Mouse (Mus musculus) heart, postnatal 0 days (tissue): ENCODE data around the gene Mad1l1. TPM values are rescaled to one million over a fixed set of nuclear protein-coding genes. Genes with fewer than 3 reads are reported as not detected.
A peak's percentile ranks its signal among the peaks of the same experiment; 100 is the strongest.

Experiments used
- ATAC-seq: fragments of 200-750 bp; cut with Nextera tagmentation; 2 replicates; pipeline ENCODE4 v1.8.0; 2017; ENCODE audit warnings: low read depth, moderate number of reproducible peaks, moderate library complexity; ENCODE audit not compliant: insufficient read depth
- DNase-seq: peaks from one replicate; pipeline ENCODE4 v3.0.0-alpha.2; 2016; ENCODE audit warnings: low spot score
- H3K27ac ChIP-seq: fragments of 300-500 bp; sonication (generic); 2 replicates; pipeline ENCODE4 v1.5.1; 2014; ENCODE audit warnings: low read depth, mild to moderate bottlenecking
- H3K27me3 ChIP-seq: fragments of 300-500 bp; sonication (generic); 2 replicates; pipeline ENCODE4 v1.6.1; 2014; ENCODE audit warnings: low read length, mixed read lengths; ENCODE audit not compliant: control insufficient read depth, insufficient read depth
- H3K36me3 ChIP-seq: fragments of 300-500 bp; sonication (generic); replicated peaks from 2 replicates; pipeline ENCODE4 v1.6.1; 2014; ENCODE audit warnings: low read length, mixed read lengths; ENCODE audit not compliant: control insufficient read depth, insufficient read depth
- H3K4me1 ChIP-seq: fragments of 300-500 bp; sonication (generic); 2 replicates; pipeline ENCODE4 v1.6.1; 2014; ENCODE audit warnings: antibody characterized with exemption; ENCODE audit not compliant: control insufficient read depth, insufficient read depth
- H3K4me2 ChIP-seq: fragments of 300-500 bp; sonication (generic); 2 replicates; pipeline ENCODE4 v1.6.1; 2014; ENCODE audit warnings: low read depth, mild to moderate bottlenecking, low read length, moderate library complexity
- H3K4me3 ChIP-seq: fragments of 300-500 bp; sonication (generic); 2 replicates; pipeline ENCODE4 v1.5.1; 2014; ENCODE audit warnings: low read depth, low read length
- H3K9ac ChIP-seq: fragments of 300-500 bp; sonication (generic); replicated peaks from 2 replicates; pipeline ENCODE4 v1.6.1; 2014; ENCODE audit warnings: low read depth, low read length, mixed read lengths
- H3K9me3 ChIP-seq: fragments of 300-500 bp; sonication (generic); replicated peaks from 2 replicates; pipeline ENCODE4 v1.6.1; 2016; ENCODE audit warnings: low read length; ENCODE audit not compliant: control insufficient read depth
- CTCF ChIP-seq: IDR thresholded peaks from 2 replicates; pipeline ENCODE4 v1.5.1; 2016; ENCODE audit warnings: antibody characterized with exemption, control low read depth, low read depth
- EP300 ChIP-seq: IDR thresholded peaks from 2 replicates; pipeline ENCODE4 v1.6.1; 2016; ENCODE audit warnings: antibody characterized with exemption, low read depth
- WGBS: fragments of 180-500 bp; shearing (Covaris S2); extraction: QIAGEN DNeasy Blood & Tissue Kit; methylation state at CpG from one replicate; pipeline ENCODE4 v1.1.7; 2014; 5-methylcytosine and 5-hydroxymethylcytosine counted together
- polyA plus RNA-seq: library from polyadenylated mRNA; unstranded; fragments of >200 nt; fragmentation: Nextera tagmentation; extraction: Ambion mirVana; gene quantifications from 2 replicates; pipeline ENCODE4 v1.2.1, GENCODE M21; 2015
- total RNA-seq: library from RNA; depleted of rRNA; stranded (reverse); fragments of >200 nt; gene quantifications from 2 replicates; pipeline ENCODE4 v1.2.3, GENCODE M21; 2014; ENCODE audit warnings: low replicate concordance

Gene Mad1l1
- total and polyA plus RNA-seq, 2 experiments from 2014 or later, result 15.1 to 20.6 TPM

GRCm38 (mm10) chr5:140061296-140061879 is 260.0 kb downstream of the Mad1l1 start:
- DNase-seq (no peak), ATAC-seq (no peak)
- no peaks in the 10 kb centered on the region for H3K9me3 ChIP-seq
- no peak overlapping the region for H3K4me2 ChIP-seq
- no peak for TF ChIP-seq CTCF
- no peak for TF ChIP-seq EP300
- H3K27me3 ChIP-seq, result no peaks in the 10 kb centered on the region
- no peak overlapping the region for H3K4me3 ChIP-seq
- H3K4me1 ChIP-seq, result no peaks in the 10 kb centered on the region
- peaks cover 8% of the 10 kb centered on the region; the same call in 1 of the 2 replicates for H3K36me3 ChIP-seq
- WGBS, result 50% methylated on average over 6 of the region's 6 CpGs
- H3K27ac ChIP-seq, result no peak overlapping the region
- H3K9ac ChIP-seq, result no peak overlapping the region

- Histone ChIP-seq H3K9ac (no peak overlapping the region), H3K36me3 (no peaks in the 10 kb centered on the region), H3K27me3 (peaks cover 5% of the 10 kb centered on the region; the same call in 1 of the 2 replicates), H3K9me3 (no peaks in the 10 kb centered on the region), H3K27ac (no peak overlapping the region), H3K4me2 (no peak overlapping the region), H3K4me3 (no peak overlapping the region), H3K4me1 (no peaks in the 10 kb centered on the region)
- DNase-seq (no peak), ATAC-seq (no peak)
- 65% methylated on average over 3 of the region's 3 CpGs for WGBS
- TF ChIP-seq CTCF (no peak), EP300 (no peak)
These were observed 265.1 kb downstream of the Mad1l1 start for GRCm38 (mm10) chr5:140056291-140056690.

- ATAC-seq (no peak), DNase-seq (no peak)
- Histone ChIP-seq H3K27ac (no peak overlapping the region), H3K4me2 (no peak overlapping the region), H3K4me1 (no peaks in the 10 kb centered on the region), H3K36me3 (no peaks in the 10 kb centered on the region), H3K9me3 (no peaks in the 10 kb centered on the region), H3K27me3 (peaks cover 5% of the 10 kb centered on the region; the same call in 1 of the 2 replicates), H3K4me3 (no peak overlapping the region), H3K9ac (no peak overlapping the region)
- no peak for TF ChIP-seq EP300
- TF ChIP-seq CTCF, result no peak
- 72% methylated on average over 3 of the region's 3 CpGs for WGBS
These were observed 265.9 kb downstream of the Mad1l1 start for GRCm38 (mm10) chr5:140055431-140055830.

- peak; percentile 22 for DNase-seq
- no peak for TF ChIP-seq CTCF
- no peak for TF ChIP-seq EP300
- no peak for ATAC-seq
- H3K9me3 ChIP-seq, result no peaks in the 10 kb centered on the region
- H3K27me3 ChIP-seq, result peaks cover 10% of the 10 kb centered on the region; the same call in 1 of the 2 replicates
- H3K4me3 ChIP-seq, result no peak overlapping the region
- no peak overlapping the region for H3K27ac ChIP-seq
- no peak overlapping the region for H3K9ac ChIP-seq
- H3K36me3 ChIP-seq, result no peaks in the 10 kb centered on the region
- WGBS, result 40% methylated on average over 3 of the region's 3 CpGs
- H3K4me2 ChIP-seq, result no peak overlapping the region
- H3K4me1 ChIP-seq, result no peaks in the 10 kb centered on the region
These were observed 267.7 kb downstream of the Mad1l1 start for GRCm38 (mm10) chr5:140053626-140054025.

GRCm38 (mm10) chr5:140052405-140052804 is 268.9 kb downstream of the Mad1l1 start:
- no peak for ATAC-seq

GRCm38 (mm10) chr5:140045453-140045852 is 275.9 kb downstream of the Mad1l1 start:
- no peak overlapping the region for H3K4me2 ChIP-seq
- H3K27me3 ChIP-seq, result peaks cover 19% of the 10 kb centered on the region; the same call in 1 of the 2 replicates
- DNase-seq (no peak), ATAC-seq (no peak)
- no peak for TF ChIP-seq EP300
- TF ChIP-seq CTCF, result no peak
- H3K4me3 ChIP-seq, result no peak overlapping the region
- H3K27ac ChIP-seq, result no peak overlapping the region
- H3K4me1 ChIP-seq, result peaks cover 8% of the 10 kb centered on the region
- no peak overlapping the region for H3K9ac ChIP-seq
- H3K36me3 ChIP-seq, result no peaks in the 10 kb centered on the region
- 83% methylated on average over 2 of the region's 2 CpGs for WGBS
- H3K9me3 ChIP-seq, result no peaks in the 10 kb centered on the region

More at GRCm38 (mm10) chr5:140052405-140052804, 268.9 kb downstream of the Mad1l1 start:
- no peak overlapping the region for H3K4me3 ChIP-seq
- no peaks in the 10 kb centered on the region for H3K36me3 ChIP-seq
- H3K27ac ChIP-seq, result no peak overlapping the region
- H3K9me3 ChIP-seq, result no peaks in the 10 kb centered on the region
- no peak overlapping the region for H3K4me2 ChIP-seq
- DNase-seq, result no peak
- peaks cover 10% of the 10 kb centered on the region; the same call in 1 of the 2 replicates for H3K27me3 ChIP-seq
- WGBS, result 94% methylated on average over 3 of the region's 3 CpGs
- TF ChIP-seq EP300 (no peak), CTCF (no peak)
- H3K9ac ChIP-seq, result no peak overlapping the region
- H3K4me1 ChIP-seq, result no peaks in the 10 kb centered on the region
